Mouse (Mus musculus): ENCODE results near the gene Slc22a1. TPM values are rescaled to one million over a fixed set of nuclear protein-coding genes. Genes with fewer than 3 reads are reported as not detected.

The Slc22a1 gene
- polyA plus RNA-seq (2014; fragmentation: Nextera tagmentation; extraction: Ambion mirVana): not detected in 2 replicates

DNA sequence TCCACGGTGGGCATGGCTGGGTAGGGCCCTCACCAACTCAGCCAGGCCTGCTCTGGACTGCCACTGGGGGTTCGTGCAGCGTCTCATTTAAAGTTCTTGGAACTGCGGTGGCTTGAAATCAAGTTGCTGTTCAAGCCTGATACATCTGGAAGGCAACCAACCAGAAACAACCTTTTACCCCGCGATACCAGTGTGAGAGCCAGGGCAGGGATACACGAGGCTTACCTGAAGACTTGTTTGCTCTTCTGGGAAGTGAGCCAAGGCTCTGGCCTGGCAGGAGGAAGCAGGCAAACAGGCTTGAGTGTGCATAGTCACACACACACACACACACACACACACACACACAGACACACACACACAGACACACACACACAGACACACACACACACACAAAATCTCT is at the start of gene Slc22a1:
TSS of gene Slc22a1 (minus strand) at position 184 of the 400 bp plus-strand sequence.
- Histone ChIP-seq H3K36me3 (ENCODE audit: control insufficient read depth, insufficient read depth, low read length) (no peaks in the 10 kb centered on the region), H3K9ac (replicated peaks; ENCODE audit: low read depth, low read length) (no peak within 1 kb of the TSS), H3K27me3 (ENCODE audit: control insufficient read depth, insufficient read depth, low read length) (no peaks in the 10 kb centered on the region), H3K4me3 (ENCODE audit: low read depth, low read length) (no peak within 1 kb of the TSS), H3K9me3 (ENCODE audit: control insufficient read depth, low read length) (no peaks in the 10 kb centered on the region), H3K4me2 (ENCODE audit: low read depth, low read length) (no peak within 1 kb of the TSS), H3K4me1 (ENCODE audit: control insufficient read depth, insufficient read depth, low read length) (no peaks in the 10 kb centered on the region), H3K27ac (ENCODE audit: low read depth, low read length) (no peak within 1 kb of the TSS)
- 93% methylated on average over 7 of the region's 7 CpGs for WGBS
- no peak for ATAC-seq (ENCODE audit: low read depth)

DNA sequence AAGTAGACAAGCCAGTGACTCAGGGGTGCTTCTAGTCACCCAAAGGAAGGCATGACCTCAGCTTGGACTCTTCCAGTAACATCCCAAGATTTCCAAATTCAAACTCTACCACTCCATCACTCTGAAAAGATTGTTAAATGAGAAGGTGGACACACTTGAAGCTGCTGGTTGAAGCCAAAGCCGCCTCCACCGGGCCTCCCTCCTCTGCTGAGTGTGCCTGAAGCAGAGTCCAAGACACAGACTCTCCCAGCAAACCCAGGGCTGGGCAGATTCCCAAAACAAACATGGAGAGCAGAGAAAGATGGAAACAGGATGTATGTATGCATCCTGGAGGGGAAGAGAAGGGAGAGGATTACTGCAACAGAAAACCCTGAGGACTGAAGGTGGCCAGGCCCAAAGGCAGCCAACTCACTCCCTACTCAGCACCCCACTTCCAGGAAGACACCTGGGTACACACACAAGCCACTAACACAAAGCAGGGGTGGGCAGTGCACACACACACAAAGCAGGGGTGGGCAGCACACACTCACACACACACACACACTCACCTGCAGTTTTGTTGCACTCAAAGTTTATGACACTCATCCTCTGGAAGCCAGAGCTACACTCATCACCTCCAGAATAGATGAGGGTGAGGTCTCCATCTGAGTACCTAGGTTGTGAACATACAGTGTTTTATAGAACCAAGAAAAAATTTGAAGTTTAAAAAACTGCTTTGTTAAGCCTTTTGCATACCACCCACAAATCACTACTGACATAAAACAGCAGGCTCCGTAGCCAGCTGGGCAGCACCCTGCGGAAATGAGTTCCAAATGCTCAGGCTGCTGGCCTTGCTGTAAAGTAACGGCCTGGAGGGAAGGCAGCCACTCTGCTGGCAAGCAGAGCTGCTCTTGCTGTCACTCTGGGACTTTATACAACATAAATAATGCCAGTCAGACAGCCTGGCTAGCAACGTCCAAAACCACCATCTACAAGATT is 49.4 kb upstream of the Slc22a1 start:
- Histone ChIP-seq H3K9me3 (ENCODE audit: control insufficient read depth, low read length) (no peaks in the 10 kb centered on the region), H3K27me3 (ENCODE audit: control insufficient read depth, insufficient read depth, low read length) (no peaks in the 10 kb centered on the region), H3K9ac (replicated peaks; ENCODE audit: low read depth, low read length) (no peak overlapping the region), H3K4me1 (ENCODE audit: control insufficient read depth, insufficient read depth, low read length) (peaks cover 11% of the 10 kb centered on the region), H3K27ac (ENCODE audit: low read depth, low read length) (peak overlapping the region; percentile 52), H3K36me3 (ENCODE audit: control insufficient read depth, insufficient read depth, low read length) (peaks cover 6% of the 10 kb centered on the region; the same call in 1 of the 2 replicates), H3K4me3 (ENCODE audit: low read depth, low read length) (no peak overlapping the region), H3K4me2 (ENCODE audit: low read depth, low read length) (no peak overlapping the region)
- WGBS: 35% methylated on average over 6 of the region's 6 CpGs
- ATAC-seq (ENCODE audit: low read depth): 0 out of 2 replicates have a peak, but pooled peaks have one; percentile 52

DNA sequence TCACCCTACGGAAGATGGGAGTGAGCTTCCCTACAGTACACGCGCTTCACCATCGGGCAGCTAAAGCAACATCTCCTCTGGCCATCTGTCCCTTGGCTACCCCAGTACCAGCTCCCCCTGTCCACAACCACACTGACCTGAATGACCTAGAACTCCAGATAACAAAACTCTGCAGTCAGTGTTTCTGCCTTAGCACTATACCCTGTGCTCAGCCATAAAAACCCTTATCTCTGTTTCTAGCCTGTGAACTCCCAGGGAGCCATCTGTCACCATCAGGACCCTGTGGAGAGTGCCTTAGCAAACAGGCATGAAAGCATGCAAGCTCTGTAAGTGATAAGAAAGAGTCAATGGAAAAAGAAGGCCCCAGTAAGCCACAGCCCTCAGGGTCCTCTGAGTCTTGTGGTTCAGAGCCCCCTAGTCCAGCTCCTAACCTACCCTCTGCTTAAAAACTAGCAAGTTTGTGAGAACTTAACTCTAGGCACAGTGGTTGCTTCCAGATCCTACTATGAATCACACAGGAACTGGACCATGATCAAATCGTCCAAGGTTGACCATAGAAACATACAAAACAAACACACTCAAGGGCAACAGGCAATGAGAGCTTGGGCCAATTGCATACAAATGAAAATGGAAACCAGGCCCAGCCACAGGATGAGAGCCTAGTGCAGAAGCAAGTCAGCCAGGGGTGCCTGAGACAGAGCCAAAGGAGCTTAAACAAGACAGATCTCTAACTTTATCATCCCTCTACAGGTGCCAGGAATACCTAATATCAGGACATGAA is 48.5 kb upstream of the Slc22a1 start:
- Histone ChIP-seq H3K27ac (ENCODE audit: low read depth, low read length) (peak overlapping the region; percentile 52), H3K4me3 (ENCODE audit: low read depth, low read length) (no peak overlapping the region), H3K9me3 (ENCODE audit: control insufficient read depth, low read length) (no peaks in the 10 kb centered on the region), H3K36me3 (ENCODE audit: control insufficient read depth, insufficient read depth, low read length) (peaks cover 9% of the 10 kb centered on the region; the same call in 1 of the 2 replicates), H3K9ac (replicated peaks; ENCODE audit: low read depth, low read length) (no peak overlapping the region), H3K4me1 (ENCODE audit: control insufficient read depth, insufficient read depth, low read length) (peaks cover 11% of the 10 kb centered on the region), H3K27me3 (ENCODE audit: control insufficient read depth, insufficient read depth, low read length) (no peaks in the 10 kb centered on the region), H3K4me2 (ENCODE audit: low read depth, low read length) (no peak overlapping the region)
- 0 out of 2 replicates have a peak, but pooled peaks have one; percentile 25 for ATAC-seq (ENCODE audit: low read depth)
- 77% methylated on average over 5 of the region's 5 CpGs for whole genome bisulfite sequencing

DNA sequence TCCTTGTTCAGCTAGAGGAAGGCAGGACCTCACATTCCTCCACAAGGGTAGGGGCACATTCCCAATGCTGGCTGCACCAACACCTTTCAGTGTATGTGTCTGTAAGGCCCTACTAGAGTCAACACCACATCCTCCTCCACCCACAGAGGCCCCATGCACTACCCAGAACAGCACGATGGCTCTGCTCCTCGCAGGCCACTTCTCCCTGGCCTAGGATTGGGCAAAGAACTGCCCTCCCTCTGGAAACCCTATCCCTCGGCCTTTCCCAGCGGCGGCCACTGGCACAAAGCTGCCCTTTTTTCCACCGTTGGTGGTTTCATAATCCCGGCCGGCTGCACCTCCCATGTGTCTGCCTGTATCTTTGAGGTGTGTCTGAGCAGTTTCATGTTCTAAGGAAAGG is 47.0 kb upstream of the Slc22a1 start:
- no peaks in the 10 kb centered on the region for H3K9me3 ChIP-seq (ENCODE audit: control insufficient read depth, low read length)
- H3K4me3 ChIP-seq (ENCODE audit: low read depth, low read length): no peak overlapping the region
- no peak overlapping the region for H3K9ac ChIP-seq (replicated peaks; ENCODE audit: low read depth, low read length)
- ATAC-seq (ENCODE audit: low read depth): no peak
- peaks cover 9% of the 10 kb centered on the region; the same call in 1 of the 2 replicates for H3K36me3 ChIP-seq (ENCODE audit: control insufficient read depth, insufficient read depth, low read length)
- H3K27me3 ChIP-seq (ENCODE audit: control insufficient read depth, insufficient read depth, low read length): no peaks in the 10 kb centered on the region
- H3K27ac ChIP-seq (ENCODE audit: low read depth, low read length): no peak overlapping the region
- H3K4me1 ChIP-seq (ENCODE audit: control insufficient read depth, insufficient read depth, low read length): peaks cover 11% of the 10 kb centered on the region
- 77% methylated on average over 8 of the region's 8 CpGs for WGBS
- H3K4me2 ChIP-seq (ENCODE audit: low read depth, low read length): no peak overlapping the region

DNA sequence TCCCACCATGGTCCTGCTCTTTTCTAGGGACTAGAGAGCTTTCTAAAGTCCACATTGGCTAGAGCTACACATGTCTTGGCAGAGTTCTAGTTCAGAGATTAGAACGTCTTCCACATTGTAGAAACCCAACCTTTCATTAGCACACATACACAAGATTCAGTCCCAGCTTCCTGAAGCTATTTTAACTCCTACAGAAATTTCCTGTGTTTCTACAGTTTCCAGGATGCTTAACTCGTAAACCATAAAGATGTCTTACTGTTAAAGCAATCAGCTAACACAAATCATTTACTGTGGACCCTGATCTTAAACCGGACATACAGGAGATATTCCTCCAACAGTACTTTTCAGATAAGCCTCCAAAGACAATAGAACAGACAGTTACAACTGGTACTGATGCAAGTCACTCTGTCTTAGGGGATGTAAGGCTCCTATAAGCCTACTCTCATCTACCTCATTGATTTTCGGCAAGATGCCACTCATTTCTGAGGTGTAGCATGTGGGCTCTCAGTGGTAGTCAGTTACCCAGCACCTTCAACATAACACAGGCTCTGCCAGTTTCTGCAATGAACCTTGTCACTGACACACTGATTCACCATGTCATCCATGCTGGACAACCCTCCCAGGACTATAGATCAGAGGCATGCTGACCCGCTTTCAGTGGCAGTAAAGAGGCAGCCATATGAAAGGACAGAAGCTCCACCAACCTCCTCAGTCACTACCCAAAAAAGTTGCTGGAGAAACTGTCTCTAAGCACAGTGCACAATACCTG is 45.7 kb upstream of the Slc22a1 start:
- H3K4me1 ChIP-seq (ENCODE audit: control insufficient read depth, insufficient read depth, low read length): peaks cover 11% of the 10 kb centered on the region
- H3K4me2 ChIP-seq (ENCODE audit: low read depth, low read length): no peak overlapping the region
- 84% methylated on average over 5 of the region's 5 CpGs for WGBS
- no peaks in the 10 kb centered on the region for H3K27me3 ChIP-seq (ENCODE audit: control insufficient read depth, insufficient read depth, low read length)
- peaks cover 9% of the 10 kb centered on the region; the same call in 1 of the 2 replicates for H3K36me3 ChIP-seq (ENCODE audit: control insufficient read depth, insufficient read depth, low read length)
- no peaks in the 10 kb centered on the region for H3K9me3 ChIP-seq (ENCODE audit: control insufficient read depth, low read length)
- no peak overlapping the region for H3K9ac ChIP-seq (replicated peaks; ENCODE audit: low read depth, low read length)
- H3K27ac ChIP-seq (ENCODE audit: low read depth, low read length): no peak overlapping the region
- ATAC-seq (ENCODE audit: low read depth): no peak
- H3K4me3 ChIP-seq (ENCODE audit: low read depth, low read length): no peak overlapping the region

DNA sequence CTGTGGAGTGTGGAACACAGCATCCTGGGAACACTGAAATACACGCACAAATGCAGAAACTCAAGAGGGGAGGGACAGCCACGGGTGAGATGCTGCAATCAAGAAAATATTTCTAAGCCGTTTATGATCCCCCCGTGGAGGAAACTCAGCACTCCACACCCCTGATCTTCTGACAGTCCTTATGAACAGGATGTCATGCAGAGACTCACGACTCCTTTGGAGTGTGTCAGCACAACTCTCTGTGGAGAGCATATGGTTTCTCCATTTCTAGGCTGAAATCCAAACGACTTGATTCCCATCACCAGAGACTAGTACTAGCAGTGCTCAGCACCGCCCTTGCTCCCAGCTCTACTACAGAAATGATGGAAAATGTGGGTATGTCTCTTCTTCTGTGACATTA is 42.6 kb upstream of the Slc22a1 start:
- WGBS: 69% methylated on average over 7 of the region's 7 CpGs

DNA sequence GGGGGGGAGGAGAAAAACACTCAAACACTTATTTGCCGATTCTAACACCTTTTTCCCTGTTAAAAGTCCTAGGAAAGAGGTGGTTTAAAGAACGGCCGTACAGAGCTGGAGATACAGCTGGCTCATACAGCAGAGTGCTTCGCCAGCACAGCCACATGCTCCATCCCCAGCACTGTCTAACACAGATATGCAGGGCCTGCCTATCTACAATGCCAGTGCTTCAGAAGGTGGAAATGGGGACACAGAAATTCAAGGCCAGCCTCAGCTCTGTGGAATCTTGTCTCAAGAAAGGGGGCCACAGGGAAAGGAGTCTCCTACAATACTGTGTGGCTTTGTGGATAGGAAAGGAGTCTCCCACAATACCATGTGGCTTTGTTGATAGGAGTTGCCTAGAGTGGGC is 41.8 kb upstream of the Slc22a1 start:
- Histone ChIP-seq H3K9me3 (ENCODE audit: control insufficient read depth, low read length) (no peaks in the 10 kb centered on the region), H3K36me3 (ENCODE audit: control insufficient read depth, insufficient read depth, low read length) (peaks cover 24% of the 10 kb centered on the region), H3K27me3 (ENCODE audit: control insufficient read depth, insufficient read depth, low read length) (no peaks in the 10 kb centered on the region), H3K27ac (ENCODE audit: low read depth, low read length) (no peak overlapping the region), H3K9ac (replicated peaks; ENCODE audit: low read depth, low read length) (no peak overlapping the region), H3K4me3 (ENCODE audit: low read depth, low read length) (no peak overlapping the region), H3K4me1 (ENCODE audit: control insufficient read depth, insufficient read depth, low read length) (no peaks in the 10 kb centered on the region), H3K4me2 (ENCODE audit: low read depth, low read length) (no peak overlapping the region)
- ATAC-seq (ENCODE audit: low read depth): no peak
- WGBS: 95% methylated on average over 4 of the region's 4 CpGs

More for the DNA sequence above, 42.6 kb upstream of the Slc22a1 start:
- no peaks in the 10 kb centered on the region for H3K9me3 ChIP-seq (ENCODE audit: control insufficient read depth, low read length)
- no peak overlapping the region for H3K9ac ChIP-seq (replicated peaks; ENCODE audit: low read depth, low read length)
- H3K36me3 ChIP-seq (ENCODE audit: control insufficient read depth, insufficient read depth, low read length): peaks cover 24% of the 10 kb centered on the region
- no peak overlapping the region for H3K27ac ChIP-seq (ENCODE audit: low read depth, low read length)
- no peak overlapping the region for H3K4me2 ChIP-seq (ENCODE audit: low read depth, low read length)
- no peaks in the 10 kb centered on the region for H3K27me3 ChIP-seq (ENCODE audit: control insufficient read depth, insufficient read depth, low read length)
- ATAC-seq (ENCODE audit: low read depth): no peak
- H3K4me1 ChIP-seq (ENCODE audit: control insufficient read depth, insufficient read depth, low read length): no peaks in the 10 kb centered on the region
- no peak overlapping the region for H3K4me3 ChIP-seq (ENCODE audit: low read depth, low read length)

DNA sequence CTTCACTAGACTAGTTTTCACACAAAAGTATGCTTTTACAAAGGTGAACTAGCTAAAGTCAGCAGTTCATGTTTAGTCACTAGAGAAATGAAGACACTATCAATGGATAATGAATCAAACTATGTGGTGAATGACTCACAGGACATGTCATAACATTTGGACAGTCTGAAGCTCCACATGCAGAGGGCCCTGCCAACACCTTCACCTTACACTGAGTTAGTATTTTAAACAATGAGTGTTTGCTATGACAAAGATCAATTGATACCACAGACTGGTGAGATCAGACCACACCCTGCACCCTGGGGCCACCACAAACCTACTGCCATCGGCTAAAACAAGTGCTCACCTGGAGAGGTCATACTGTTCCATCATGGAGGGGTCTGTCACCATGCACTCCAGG is 39.4 kb upstream of the Slc22a1 start:
- H3K4me3 ChIP-seq (ENCODE audit: low read depth, low read length): no peak overlapping the region
- peaks cover 34% of the 10 kb centered on the region for H3K36me3 ChIP-seq (ENCODE audit: control insufficient read depth, insufficient read depth, low read length)
- H3K27ac ChIP-seq (ENCODE audit: low read depth, low read length): no peak overlapping the region
- H3K9ac ChIP-seq (replicated peaks; ENCODE audit: low read depth, low read length): no peak overlapping the region
- H3K4me1 ChIP-seq (ENCODE audit: control insufficient read depth, insufficient read depth, low read length): no peaks in the 10 kb centered on the region
- H3K4me2 ChIP-seq (ENCODE audit: low read depth, low read length): no peak overlapping the region
- ATAC-seq (ENCODE audit: low read depth): no peak
- H3K27me3 ChIP-seq (ENCODE audit: control insufficient read depth, insufficient read depth, low read length): no peaks in the 10 kb centered on the region
- no peaks in the 10 kb centered on the region for H3K9me3 ChIP-seq (ENCODE audit: control insufficient read depth, low read length)
- WGBS: 90% methylated on average over 1 of the region's 1 CpGs

Measured in neural tube, embryonic 14.5 days (tissue).